Mouse (Mus musculus) urinary bladder, postnatal 14 days (tissue): ENCODE results near the gene Fntb.

Source experiments
- DNase-seq: peaks from one replicate; pipeline ENCODE4 v3.0.0; 2021; ENCODE audit warnings: low spot score

The Fntb gene

DNA sequence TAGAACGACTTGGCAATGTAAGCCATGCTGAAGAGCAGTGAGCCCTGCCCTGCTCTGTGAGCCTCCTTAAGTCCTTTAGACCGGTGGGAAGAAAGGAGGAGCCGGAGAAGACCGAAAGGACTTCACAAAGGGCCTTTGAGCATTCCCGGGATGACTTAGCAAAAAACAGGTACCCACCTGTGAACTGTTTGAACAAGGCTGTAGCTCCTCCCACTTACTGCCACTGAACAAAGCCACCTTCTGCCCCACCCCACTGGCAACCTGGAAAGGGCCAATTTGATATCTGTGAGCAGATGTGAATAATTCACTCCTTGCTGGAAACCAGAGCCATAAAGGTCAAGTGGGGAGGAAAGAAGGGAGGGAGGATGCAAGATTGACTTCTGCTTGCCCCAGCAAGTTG, 30.0 kb downstream of the Fntb start, which contains the start of gene Gpx2:
Gene Gpx2 (minus strand): TSS at position 205 of the 400 bp plus-strand sequence.
- no peak for DNase-seq

GRCm38 (mm10) chr12:76796938-76797539, 31.6 kb downstream of the Fntb start:
- no peak for DNase-seq

- DNase-seq: no peak
Measured at GRCm38 (mm10) chr12:76798008-76798720, 32.8 kb downstream of the Fntb start.

GRCm38 (mm10) chr12:76803028-76803427, 37.6 kb downstream of the Fntb start:
- DNase-seq: no peak

DNA sequence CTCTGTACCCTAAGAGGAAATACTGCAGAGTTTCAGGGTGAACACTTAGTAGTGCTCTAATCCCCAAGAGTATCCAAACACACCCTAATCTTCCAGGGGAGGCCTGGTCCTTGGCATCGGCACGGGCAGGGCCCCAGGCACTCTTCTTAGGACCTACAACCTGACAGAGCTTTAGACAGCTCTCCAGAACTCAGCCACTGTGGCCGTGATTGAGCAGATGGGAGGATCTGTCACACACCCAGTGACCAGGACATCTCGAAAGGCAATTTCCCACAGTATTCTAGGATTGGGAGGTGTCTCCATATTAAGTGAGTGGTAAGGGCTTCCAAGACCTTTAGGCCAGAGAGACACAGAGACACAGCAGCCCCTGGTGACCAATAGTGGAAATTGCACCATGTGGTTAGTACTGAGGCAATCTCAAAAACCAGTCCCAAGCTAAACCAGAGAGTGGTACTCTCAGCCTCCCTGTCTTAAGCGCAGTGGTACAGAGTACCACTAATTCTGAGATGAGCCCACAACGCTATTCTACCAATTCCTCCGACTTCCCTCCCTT, 38.4 kb downstream of the Fntb start:
- DNase-seq: peak; percentile 52

DNA sequence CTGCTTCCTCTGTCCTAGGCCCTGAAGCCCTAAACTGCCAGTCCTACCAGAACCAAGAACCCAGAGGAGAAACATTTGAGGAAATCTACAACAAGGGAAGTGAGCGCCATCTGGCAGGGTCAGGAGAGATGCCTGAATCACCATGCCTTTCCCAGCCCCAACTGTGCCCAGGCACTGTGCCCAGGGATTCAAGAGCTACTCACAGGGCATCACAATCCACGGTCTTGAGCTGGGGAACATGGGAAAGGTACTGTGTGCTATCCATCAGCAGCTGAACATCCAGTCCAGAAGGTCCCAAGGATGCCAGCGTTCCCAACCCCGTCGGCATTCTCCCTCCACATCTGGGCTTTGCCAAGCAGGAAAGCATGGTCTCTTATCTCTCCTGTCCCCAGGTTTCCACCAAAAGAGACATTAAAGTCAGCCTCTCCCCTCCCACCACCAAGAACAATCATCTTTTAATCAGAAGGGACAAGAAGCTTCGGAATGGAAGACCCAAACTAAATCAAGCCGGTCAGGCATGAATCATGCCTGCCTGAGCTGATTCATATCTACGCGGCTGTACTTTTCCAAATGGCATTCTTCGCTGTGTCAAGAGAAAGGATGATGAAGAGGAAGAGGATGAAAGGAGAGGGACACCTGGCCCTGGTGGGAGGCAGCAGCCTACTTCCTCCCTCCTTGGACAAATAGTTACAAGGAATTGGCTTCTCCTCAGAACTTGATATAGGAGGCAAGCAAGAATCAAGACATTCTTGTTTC, 39.8 kb downstream of the Fntb start:
- DNase-seq: no peak

- no peak for DNase-seq
Measured at GRCm38 (mm10) chr12:76807796-76808195, 42.4 kb downstream of the Fntb start.

DNA sequence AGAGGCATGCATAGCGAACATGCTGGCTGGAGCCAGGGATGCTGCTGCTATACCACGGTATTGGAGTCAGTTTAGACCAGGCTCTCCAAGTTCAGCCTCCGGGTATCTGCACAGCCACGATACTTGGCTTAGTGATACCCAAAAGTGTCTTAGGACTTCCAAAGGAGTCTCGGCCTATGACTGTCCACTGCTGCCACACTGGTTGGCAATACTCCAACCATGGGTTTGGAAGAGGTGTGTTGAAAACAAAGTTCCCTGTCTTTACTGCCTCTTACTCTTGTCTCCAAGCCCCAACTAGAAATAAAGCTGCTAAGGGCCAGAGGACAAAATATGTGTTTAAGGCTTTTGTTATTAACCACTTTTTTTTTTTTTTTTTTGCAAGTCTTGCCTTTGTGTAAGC, 45.1 kb downstream of the Fntb start:
- DNase-seq: no peak

DNA sequence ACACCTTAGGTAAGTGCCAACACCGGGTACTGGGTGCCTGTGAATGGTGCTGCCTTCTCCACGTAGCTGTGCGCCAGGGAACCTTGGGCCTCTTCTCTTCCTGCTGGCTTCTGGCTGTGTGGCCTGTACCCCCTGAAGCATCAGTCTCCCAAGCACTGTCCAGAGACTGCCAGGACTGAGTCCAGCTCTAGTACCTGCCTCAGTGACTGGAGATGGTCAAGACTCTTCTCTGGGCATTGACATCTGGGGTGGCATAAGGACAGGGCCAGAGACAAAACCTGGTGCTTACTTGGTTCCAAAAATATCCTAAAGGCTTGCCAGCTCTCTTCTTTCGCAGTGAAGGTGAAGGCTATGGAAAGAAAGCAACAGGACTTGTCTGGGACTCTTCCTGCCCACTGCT, 45.6 kb downstream of the Fntb start:
- DNase-seq: no peak

GRCm38 (mm10) chr12:76813543-76813942, 48.2 kb downstream of the Fntb start:
- no peak for DNase-seq

DNA sequence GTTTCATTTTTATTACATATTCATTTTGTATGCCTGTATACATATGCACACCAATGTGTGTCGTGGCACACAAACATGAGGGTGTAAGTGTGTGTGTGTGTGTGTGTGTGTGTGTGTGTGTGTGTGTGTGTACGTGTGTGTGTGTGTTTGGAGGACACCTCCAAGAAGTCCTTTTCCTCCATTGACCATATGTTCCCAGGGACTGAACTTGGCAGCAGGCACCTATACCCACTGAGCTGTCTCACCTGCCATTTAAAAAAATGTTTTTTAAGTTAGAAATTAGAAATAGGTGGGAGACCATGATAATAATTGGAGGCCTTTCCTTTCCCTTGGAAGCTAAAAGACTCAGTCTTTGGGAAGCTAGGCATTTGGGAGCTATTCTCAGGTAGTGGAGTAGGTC, 48.7 kb downstream of the Fntb start:
- DNase-seq: no peak

DNA sequence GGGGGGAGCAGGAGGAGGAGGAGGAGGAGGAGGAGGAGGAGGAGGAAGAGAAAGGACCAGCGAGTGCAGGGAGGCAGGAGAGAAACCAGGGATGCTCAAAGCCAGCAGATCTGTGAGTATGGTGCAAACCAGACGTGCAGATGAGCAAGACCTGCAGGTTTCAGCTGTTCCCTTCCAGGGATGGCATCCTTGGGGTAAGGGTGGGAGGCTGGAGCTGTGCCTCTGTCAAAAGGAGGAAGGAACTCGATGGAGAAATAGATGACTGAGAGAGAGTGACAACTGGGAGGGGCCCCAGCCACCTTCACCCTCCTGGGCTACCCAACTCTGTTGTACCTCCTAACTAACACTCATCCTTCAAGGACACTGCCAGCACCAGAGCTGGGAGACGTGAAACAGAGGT, 51.3 kb downstream of the Fntb start:
- DNase-seq: no peak

GRCm38 (mm10) chr12:76817176-76817575, 51.8 kb downstream of the Fntb start:
- DNase-seq: no peak

- peak; percentile 80 for DNase-seq
Measured at GRCm38 (mm10) chr12:76818120-76818519, 52.7 kb downstream of the Fntb start.

- no peak for DNase-seq
Measured at GRCm38 (mm10) chr12:76818908-76819307, 53.5 kb downstream of the Fntb start.

DNA sequence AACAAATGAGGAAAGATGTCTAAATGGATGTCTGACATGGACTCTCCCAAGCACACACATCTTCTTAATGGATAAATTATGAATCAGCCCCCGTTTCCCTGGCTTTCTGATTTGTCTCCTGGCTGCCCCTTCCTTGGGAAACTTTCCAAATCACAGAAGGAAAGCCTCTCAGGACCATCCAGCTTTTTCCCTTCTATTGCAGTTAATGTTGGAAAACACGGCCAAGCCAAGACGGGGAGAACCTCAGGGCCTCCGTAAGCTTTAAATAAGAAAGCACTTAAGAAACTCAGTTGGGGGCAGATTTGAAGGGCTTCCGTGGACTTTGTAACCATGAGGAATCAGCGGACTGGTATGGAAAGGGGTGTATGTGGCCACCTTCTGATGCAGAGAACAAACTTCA, 54.4 kb downstream of the Fntb start:
- peak; percentile 2 for DNase-seq

- peak; percentile 2 for DNase-seq
Measured at GRCm38 (mm10) chr12:76820615-76821014, 55.2 kb downstream of the Fntb start.

DNA sequence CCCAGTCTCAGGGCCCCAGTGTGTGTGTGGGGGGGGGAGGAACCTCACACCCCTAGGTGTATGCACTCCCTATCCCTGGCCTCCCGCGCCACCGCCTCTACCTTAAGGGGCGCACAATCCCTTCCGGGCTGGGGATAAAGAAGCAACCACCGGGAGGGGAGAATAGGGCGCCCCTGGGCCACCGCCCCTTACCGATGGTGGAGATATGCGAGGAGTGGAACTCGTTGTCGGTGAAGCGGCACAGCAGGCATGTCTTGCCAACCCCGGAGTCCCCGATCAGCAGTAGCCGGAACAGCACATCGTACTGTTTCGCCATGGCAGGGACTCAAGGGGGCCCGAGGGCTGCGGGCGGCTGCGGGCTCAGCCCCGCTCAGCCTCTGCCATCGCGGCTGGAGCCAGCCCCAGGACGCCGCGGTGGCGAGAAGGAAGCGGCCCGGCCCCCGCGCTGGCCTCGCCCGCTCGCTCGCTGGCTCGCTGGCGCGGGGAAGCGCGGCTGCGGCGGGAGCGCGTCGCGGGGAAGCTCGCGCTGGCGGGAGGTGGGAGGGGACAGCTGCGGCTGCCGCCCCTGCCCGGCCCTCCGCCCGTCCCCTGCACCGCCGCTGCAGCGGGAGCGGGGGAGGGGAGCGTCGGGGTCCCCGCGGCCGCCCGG, 56.7 kb downstream of the Fntb start:
- peak; percentile 43 for DNase-seq

DNA sequence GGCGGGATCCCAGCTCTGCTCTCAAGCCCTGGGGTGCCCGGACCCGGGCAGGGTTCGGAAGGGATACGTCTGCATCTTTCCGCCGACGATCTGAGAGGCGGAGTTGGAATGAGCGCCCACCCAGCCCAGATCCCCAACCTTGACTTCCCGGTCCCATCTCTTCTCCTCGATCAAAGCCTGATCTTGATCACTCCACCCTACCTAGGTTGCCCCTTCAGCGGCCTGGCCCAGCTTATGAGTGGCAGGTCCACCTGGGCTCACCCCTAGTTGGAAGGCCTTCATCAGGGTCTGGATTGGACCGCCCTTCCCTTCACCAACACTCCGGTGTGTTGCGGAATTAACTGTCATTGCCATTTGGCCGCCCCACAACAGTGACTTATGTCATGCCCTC, 57.3 kb downstream of the Fntb start, which contains the start of gene Rab15:
Gene Rab15 (minus strand): TSS at position 258 of the 391 bp plus-strand sequence.
- no peak for DNase-seq

GRCm38 (mm10) chr12:76825283-76825682, 59.9 kb downstream of the Fntb start:
- DNase-seq: no peak

- no peak for DNase-seq
Measured at GRCm38 (mm10) chr12:76832704-76833103, 67.3 kb downstream of the Fntb start.
